Mouse (Mus musculus) embryonic facial prominence, embryonic 14.5 days (tissue): ENCODE data around the gene Kifc1. TPM values are rescaled to one million over a fixed set of nuclear protein-coding genes. Genes with fewer than 3 reads are reported as not detected.
A peak's percentile ranks its signal among the peaks of the same experiment; 100 is the strongest.

Experiments used
- ATAC-seq: fragments of 200-750 bp; cut with Nextera tagmentation; 2 replicates; pipeline ENCODE4 v1.8.0; 2017; ENCODE audit warnings: low read depth, moderate number of reproducible peaks, moderate TSS enrichment
- DNase-seq: peaks from one replicate; pipeline ENCODE4 v3.0.0-alpha.2; 2015; ENCODE audit warnings: low spot score
- H3K27ac ChIP-seq: fragments of 300-500 bp; sonication (generic); replicated peaks from 2 replicates; pipeline ENCODE4 v1.5.1; 2014; ENCODE audit warnings: low read depth, mild to moderate bottlenecking, low read length, moderate library complexity
- H3K27me3 ChIP-seq: fragments of 300-500 bp; sonication (generic); replicated peaks from 2 replicates; pipeline ENCODE4 v1.6.1; 2014; ENCODE audit warnings: low read length; ENCODE audit not compliant: control insufficient read depth, insufficient read depth
- H3K36me3 ChIP-seq: fragments of 300-500 bp; sonication (generic); 2 replicates; pipeline ENCODE4 v1.6.1; 2014; ENCODE audit warnings: low read length, mixed read lengths; ENCODE audit not compliant: control insufficient read depth, insufficient read depth
- H3K4me1 ChIP-seq: fragments of 300-500 bp; sonication (generic); 2 replicates; pipeline ENCODE4 v1.6.1; 2014; ENCODE audit warnings: antibody characterized with exemption, low read length; ENCODE audit not compliant: control insufficient read depth, insufficient read depth
- H3K4me2 ChIP-seq: fragments of 300-500 bp; sonication (generic); 2 replicates; pipeline ENCODE4 v1.6.1; 2014; ENCODE audit warnings: low read depth, mild to moderate bottlenecking, low read length, moderate library complexity, mixed read lengths
- H3K4me3 ChIP-seq: fragments of 300-500 bp; sonication (generic); 2 replicates; pipeline ENCODE4 v1.5.1; 2014; ENCODE audit warnings: low read depth, mild to moderate bottlenecking, low read length
- H3K9ac ChIP-seq: fragments of 300-500 bp; sonication (generic); 2 replicates; pipeline ENCODE4 v1.6.1; 2014; ENCODE audit warnings: low read depth, mild to moderate bottlenecking, low read length, moderate library complexity, mixed read lengths
- H3K9me3 ChIP-seq: fragments of 300-500 bp; sonication (generic); 2 replicates; pipeline ENCODE4 v1.6.1; 2016; ENCODE audit warnings: low read length; ENCODE audit not compliant: control insufficient read depth
- WGBS: fragments of 180-500 bp; shearing (Covaris S2); extraction: QIAGEN DNeasy Blood & Tissue Kit; methylation state at CpG from one replicate; pipeline ENCODE4 v1.1.7; 2014; 5-methylcytosine and 5-hydroxymethylcytosine counted together
- microRNA-seq: library from miRNA; unstranded; fragments of <30 nt; microRNA quantifications from one replicate; pipeline ENCODE4, GENCODE M21; 2016; ENCODE audit warnings: borderline number of aligned reads
- polyA plus RNA-seq: library from polyadenylated mRNA; unstranded; fragments of >200 nt; fragmentation: Nextera tagmentation; extraction: Ambion mirVana; gene quantifications from 2 replicates; pipeline ENCODE4 v1.2.1, GENCODE M21; 2014

Gene Kifc1
- polyA plus RNA-seq, 1 experiment from 2014 or later, result 5.9 TPM

DNA sequence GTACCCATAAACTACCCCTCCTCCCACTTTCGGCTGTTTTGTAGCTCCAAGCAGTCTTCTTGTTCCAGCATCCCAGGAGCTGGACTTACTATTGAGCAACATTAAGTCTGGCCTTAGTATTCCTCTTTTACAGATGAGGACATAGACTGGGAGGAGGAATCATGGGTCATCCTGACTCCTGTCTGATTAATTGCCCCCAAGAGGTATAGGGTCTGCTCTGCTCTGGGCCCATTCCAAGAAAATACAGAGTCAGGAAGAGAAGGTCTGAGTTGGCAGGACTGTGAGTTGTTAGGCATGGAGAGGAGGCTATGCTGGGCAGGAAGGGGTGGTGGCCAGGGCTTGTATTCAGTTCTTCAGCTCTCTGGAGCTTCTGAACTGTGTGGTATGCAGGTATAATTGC is 46.3 kb downstream of the Kifc1 start:
- DNase-seq, result no peak
- H3K27ac ChIP-seq, result no peak overlapping the region
- ATAC-seq, result no peak
- H3K9me3 ChIP-seq, result no peaks in the 10 kb centered on the region
- H3K9ac ChIP-seq, result peak overlapping the region; percentile 77; the same call in 1 of the 2 replicates
- WGBS, result 67% methylated on average over 1 of the region's 1 CpGs
- peak overlapping the region; percentile 78; the same call in 1 of the 2 replicates for H3K4me2 ChIP-seq
- no peak overlapping the region for H3K4me3 ChIP-seq
- H3K4me1 ChIP-seq, result no peaks in the 10 kb centered on the region; the same call in 1 of the 2 replicates
- H3K27me3 ChIP-seq, result no peaks in the 10 kb centered on the region
- H3K36me3 ChIP-seq, result peaks cover 26% of the 10 kb centered on the region

DNA sequence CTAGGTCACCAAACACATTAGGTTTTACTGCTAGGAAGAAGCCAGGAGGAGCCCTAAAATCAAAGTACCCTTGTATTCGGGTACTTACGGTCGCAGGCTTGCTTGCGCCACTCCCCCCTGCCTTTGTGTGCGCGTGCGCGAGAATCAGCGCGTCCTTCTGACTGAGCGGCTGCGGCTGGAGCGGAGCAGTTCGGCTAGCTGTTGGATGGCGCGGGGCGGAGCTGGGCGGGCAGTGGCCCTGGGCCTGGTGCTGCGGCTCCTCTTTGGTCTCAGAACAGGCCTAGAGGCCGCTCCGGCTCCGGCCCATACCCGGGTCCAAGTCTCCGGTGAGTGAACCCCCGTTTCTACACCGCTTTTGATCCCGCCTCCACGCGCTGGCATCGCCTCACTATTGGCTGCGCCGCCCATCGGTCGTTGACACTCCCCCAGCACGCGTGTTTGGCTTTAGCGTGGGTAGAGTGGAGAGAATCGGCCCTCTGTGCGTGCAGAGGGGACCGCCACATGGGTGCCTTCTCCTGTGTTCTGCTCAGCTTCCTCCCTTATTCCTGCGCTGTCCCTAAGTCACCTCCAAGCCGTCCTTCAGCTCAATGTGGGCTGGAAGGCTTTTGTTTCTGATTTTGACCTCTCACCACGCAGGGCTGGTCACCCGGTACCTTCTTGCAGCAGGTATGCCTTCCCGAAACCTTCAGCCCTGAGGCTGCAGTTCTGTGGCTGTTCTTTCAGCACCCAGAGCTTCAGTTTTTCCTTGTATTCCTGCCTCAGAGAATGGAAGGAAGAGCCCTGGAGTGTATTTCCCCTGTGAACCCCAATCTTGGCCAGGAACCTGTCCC is 47.3 kb downstream of the Kifc1 start, which contains the start of gene Cd320:
Gene Cd320 (plus strand): TSS at position 126 of the 830 bp plus-strand sequence.
- ATAC-seq (peak; percentile 94), DNase-seq (peak; percentile 95)
- Histone ChIP-seq H3K36me3 (peaks cover 29% of the 10 kb centered on the region), H3K9ac (peak within 1 kb of the TSS; percentile 77), H3K27me3 (no peaks in the 10 kb centered on the region), H3K9me3 (no peaks in the 10 kb centered on the region), H3K4me3 (peak within 1 kb of the TSS; percentile 80), H3K4me2 (peak within 1 kb of the TSS; percentile 78), H3K4me1 (no peaks in the 10 kb centered on the region; the same call in 1 of the 2 replicates), H3K27ac (peak within 1 kb of the TSS; percentile 25; the same call in 1 of the 2 replicates)
- under 1% methylated on average over 43 of the region's 45 CpGs for WGBS

DNA sequence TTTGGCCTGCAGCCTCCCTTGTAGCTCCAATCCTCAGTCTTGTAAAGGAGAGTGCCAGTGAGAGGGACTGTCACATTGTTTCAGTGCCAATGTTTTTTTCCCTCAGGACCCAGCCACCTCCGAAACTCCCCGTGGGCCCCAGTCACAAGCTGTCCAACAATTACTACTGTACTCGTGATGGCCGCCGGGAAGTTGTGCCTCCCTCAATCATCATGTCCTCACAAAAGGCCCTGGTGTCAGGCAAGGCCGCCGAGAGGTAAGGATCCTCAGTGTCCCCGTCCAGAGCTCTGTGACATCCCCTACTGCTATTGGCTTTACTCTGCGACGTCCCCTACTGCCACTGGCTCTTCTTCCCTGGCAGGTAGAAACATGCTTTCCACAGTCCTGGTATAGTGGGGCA is 60.9 kb downstream of the Kifc1 start:
- H3K4me1 ChIP-seq, result peaks cover 7% of the 10 kb centered on the region
- WGBS, result 85% methylated on average over 10 of the region's 10 CpGs
- no peak for DNase-seq

DNA sequence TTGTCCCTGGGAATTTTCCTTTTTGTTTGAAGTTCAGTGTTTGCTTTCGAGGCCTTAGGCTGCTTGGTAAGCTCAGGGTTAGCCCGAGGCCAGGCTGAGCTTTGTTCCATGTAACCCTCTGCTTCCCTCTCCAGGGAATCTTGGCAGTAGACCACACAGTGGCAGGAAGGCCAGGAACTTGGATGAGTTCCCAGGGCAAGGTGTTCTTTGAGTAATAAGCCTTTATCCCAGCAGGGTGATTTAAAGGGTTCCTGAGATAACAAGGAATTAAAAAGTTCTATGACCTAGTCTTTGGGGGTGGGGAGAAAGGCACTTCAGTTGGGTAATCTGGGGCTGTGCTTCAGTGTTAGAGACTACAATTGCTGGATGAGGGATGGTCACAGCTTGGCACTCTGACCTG is 61.6 kb downstream of the Kifc1 start:
- Histone ChIP-seq H3K4me3 (no peak overlapping the region), H3K4me2 (no peak overlapping the region), H3K27me3 (no peaks in the 10 kb centered on the region), H3K27ac (no peak overlapping the region), H3K9me3 (no peaks in the 10 kb centered on the region), H3K4me1 (peaks cover 7% of the 10 kb centered on the region), H3K36me3 (peaks cover 60% of the 10 kb centered on the region), H3K9ac (no peak overlapping the region)
- peak; percentile 58 for DNase-seq
- ATAC-seq, result no peak
- 55% methylated on average over 2 of the region's 2 CpGs for WGBS

More for the DNA sequence above, 60.9 kb downstream of the Kifc1 start:
- H3K4me2 ChIP-seq, result no peak overlapping the region
- H3K27me3 ChIP-seq, result no peaks in the 10 kb centered on the region
- no peak overlapping the region for H3K9ac ChIP-seq
- no peak overlapping the region for H3K4me3 ChIP-seq
- ATAC-seq, result no peak
- H3K27ac ChIP-seq, result no peak overlapping the region
- no peaks in the 10 kb centered on the region for H3K9me3 ChIP-seq
- peaks cover 67% of the 10 kb centered on the region for H3K36me3 ChIP-seq

DNA sequence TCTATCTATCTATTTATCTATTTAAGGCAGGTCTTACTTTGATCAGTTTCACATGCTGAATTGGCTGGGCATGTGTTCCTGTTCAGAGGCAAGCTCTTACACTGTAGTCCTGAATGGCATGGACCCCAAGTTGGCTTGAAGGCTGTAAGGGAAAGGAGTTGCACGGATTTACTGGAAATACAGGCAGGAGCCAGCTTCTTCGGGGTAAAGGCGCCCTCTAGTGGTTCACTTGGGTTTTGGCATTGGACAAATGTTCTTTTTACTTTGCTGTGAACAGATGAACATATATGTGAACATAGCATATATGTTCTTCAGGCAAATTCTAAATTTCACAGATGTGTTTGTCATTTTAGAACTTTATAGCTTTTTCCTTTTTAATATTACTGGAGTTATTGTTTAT is 63.6 kb downstream of the Kifc1 start:
- Histone ChIP-seq H3K4me2 (no peak overlapping the region), H3K9ac (no peak overlapping the region), H3K4me1 (peaks cover 15% of the 10 kb centered on the region), H3K9me3 (no peaks in the 10 kb centered on the region), H3K4me3 (no peak overlapping the region), H3K27me3 (no peaks in the 10 kb centered on the region), H3K36me3 (peaks cover 56% of the 10 kb centered on the region), H3K27ac (no peak overlapping the region)
- whole genome bisulfite sequencing, result 1% methylated on average over 3 of the region's 3 CpGs
- no peak for ATAC-seq
- DNase-seq, result peak; percentile 85

Small RNA genes within 50 kb of the gene (microRNA-seq; reads per million reads assigned to microRNA genes)
- gene Gm27740, result not detected

Other genes with a start within 250 kb of the Kifc1 start
- gene Hnrnpm, start 203.8 kb downstream of the Kifc1 start, polyA plus RNA-seq, result 266 and 275 TPM in 2 replicates
- 62.2 and 63.9 TPM in 2 replicates for gene March2, start 172.0 kb downstream of the Kifc1 start, polyA plus RNA-seq
- 156 and 181 TPM in 2 replicates for gene Rab11b, start 130.1 kb downstream of the Kifc1 start, polyA plus RNA-seq
- gene Angptl4, start 108.8 kb downstream of the Kifc1 start, polyA plus RNA-seq, result 35.7 and 52.1 TPM in 2 replicates
- gene Kank3, start 80.1 kb downstream of the Kifc1 start, polyA plus RNA-seq, result 38.7 and 39.4 TPM in 2 replicates
- gene Rps28, start 66.1 kb downstream of the Kifc1 start, polyA plus RNA-seq, result 1,198 and 1,307 TPM in 2 replicates
- 479 and 488 TPM in 2 replicates for gene Ndufa7, start 66.1 kb downstream of the Kifc1 start, polyA plus RNA-seq
- gene Cd320, start 47.6 kb downstream of the Kifc1 start, polyA plus RNA-seq, result 60.5 and 62.3 TPM in 2 replicates
- not detected in 2 replicates for gene Gm7029, start 16.8 kb downstream of the Kifc1 start, polyA plus RNA-seq
- gene Platr17, start 14.5 kb upstream of the Kifc1 start, polyA plus RNA-seq, result not detected in 2 replicates
- 34.8 and 38.2 TPM in 2 replicates for gene Daxx, start 18.8 kb upstream of the Kifc1 start, polyA plus RNA-seq
- 31.9 and 32.0 TPM in 2 replicates for gene Tapbp, start 25.2 kb upstream of the Kifc1 start, polyA plus RNA-seq
- 8.9 and 11.6 TPM in 2 replicates for gene Zbtb22, start 25.2 kb upstream of the Kifc1 start, polyA plus RNA-seq
- gene Rgl2, start 38.9 kb upstream of the Kifc1 start, polyA plus RNA-seq, result 34.5 and 43.4 TPM in 2 replicates
- 122 and 124 TPM in 2 replicates for gene Pfdn6, start 49.7 kb upstream of the Kifc1 start, polyA plus RNA-seq
- 15.4 and 20.2 TPM in 2 replicates for gene Wdr46, start 50.0 kb upstream of the Kifc1 start, polyA plus RNA-seq
- gene B3galt4, start 60.8 kb upstream of the Kifc1 start, polyA plus RNA-seq, result 4.4 and 5.7 TPM in 2 replicates
- 38.6 and 41.6 TPM in 2 replicates for gene Vps52, start 65.2 kb upstream of the Kifc1 start, polyA plus RNA-seq
- gene Rps18, start 65.3 kb upstream of the Kifc1 start, polyA plus RNA-seq, result 2,078 and 2,095 TPM in 2 replicates
- gene H2-K1, start 109.7 kb upstream of the Kifc1 start, polyA plus RNA-seq, result 20.8 and 30.8 TPM in 2 replicates
- gene Ring1, start 134.0 kb upstream of the Kifc1 start, polyA plus RNA-seq, result 6.0 and 7.2 TPM in 2 replicates
- 41.3 and 46.1 TPM in 2 replicates for gene H2-Ke6, start 137.4 kb upstream of the Kifc1 start, polyA plus RNA-seq
- 118 and 125 TPM in 2 replicates for gene Slc39a7, start 141.0 kb upstream of the Kifc1 start, polyA plus RNA-seq
- gene Rxrb, start 141.2 kb upstream of the Kifc1 start, polyA plus RNA-seq, result 26.0 and 29.2 TPM in 2 replicates
- gene Col11a2, start 148.8 kb upstream of the Kifc1 start, polyA plus RNA-seq, result 53.9 and 64.3 TPM in 2 replicates
- gene H2-Oa, start 201.7 kb upstream of the Kifc1 start, polyA plus RNA-seq, result 0.36 and 0.76 TPM in 2 replicates
- gene H2-DMa, start 228.9 kb upstream of the Kifc1 start, polyA plus RNA-seq, result 13.6 and 14.9 TPM in 2 replicates
- gene Brd2, start 232.0 kb upstream of the Kifc1 start, polyA plus RNA-seq, result 103 and 105 TPM in 2 replicates